Mouse (Mus musculus) right cerebral cortex, postnatal 25 days (tissue): ENCODE data around the gene Vmn1r202.
"Not testable (repeated sequence)": the region's sequence is repeated elsewhere in the genome, so short reads cannot be mapped to it uniquely, and the experiment has no call there.

Experiments used
- DNase-seq: peaks from one replicate; pipeline ENCODE4 v3.0.0; 2022

Gene Vmn1r202

GRCm38 (mm10) chr13:22505281-22505680 lies at the start of gene Vmn1r202:
Gene Vmn1r202 (minus strand): TSS chr13:22505381.
- no peak for DNase-seq

DNA sequence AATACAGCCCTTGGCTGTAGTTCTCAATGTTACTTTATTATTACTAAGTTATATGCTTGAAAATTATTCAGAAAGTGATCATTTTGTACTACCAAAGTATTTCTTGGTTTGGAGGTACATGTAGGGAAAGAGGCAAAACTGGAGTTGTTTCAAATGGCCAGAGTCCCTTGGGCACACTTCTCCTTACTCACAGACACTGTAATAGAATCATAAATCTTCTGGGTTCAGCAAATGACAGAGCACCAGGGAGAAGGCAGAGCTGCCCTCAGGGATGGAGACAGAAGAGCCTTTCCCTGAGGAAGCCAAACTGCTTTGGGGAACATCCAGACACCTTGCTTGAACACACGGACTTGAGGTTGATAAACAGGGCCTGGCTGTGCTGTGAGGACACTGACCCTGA lies 47.7 kb upstream of the Vmn1r202 start, which contains the start of gene Vmn1r204:
Gene Vmn1r204, plus strand, starts transcription at position 301 of the 400 bp plus-strand sequence.
- not testable (repeated sequence) for DNase-seq

GRCm38 (mm10) chr13:22517814-22518213 lies 12.6 kb upstream of the Vmn1r202 start, which contains the start of gene Vmn1r203:
Gene Vmn1r203 (plus strand): TSS chr13:22518114.
- no peak for DNase-seq

DNA sequence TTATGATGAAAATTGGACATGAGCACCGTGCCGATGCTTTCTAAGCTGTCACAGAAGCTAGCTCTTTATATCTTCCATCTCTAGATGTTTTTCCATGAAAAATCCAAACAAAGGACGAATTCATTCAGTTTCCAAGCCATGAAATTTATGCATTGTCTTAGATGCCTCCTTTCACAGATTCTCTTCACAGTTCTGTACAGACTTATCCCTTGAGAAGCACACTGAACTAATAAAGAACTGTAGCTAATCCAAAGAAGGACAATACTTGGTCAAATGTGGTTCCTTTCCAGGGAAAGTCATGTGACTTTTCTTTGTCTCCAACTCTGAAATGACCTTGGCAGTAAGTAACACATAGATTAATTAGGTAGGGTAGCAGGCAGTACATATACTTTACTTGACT lies 2.8 kb downstream of the Vmn1r202 start:
- no peak for DNase-seq

DNA sequence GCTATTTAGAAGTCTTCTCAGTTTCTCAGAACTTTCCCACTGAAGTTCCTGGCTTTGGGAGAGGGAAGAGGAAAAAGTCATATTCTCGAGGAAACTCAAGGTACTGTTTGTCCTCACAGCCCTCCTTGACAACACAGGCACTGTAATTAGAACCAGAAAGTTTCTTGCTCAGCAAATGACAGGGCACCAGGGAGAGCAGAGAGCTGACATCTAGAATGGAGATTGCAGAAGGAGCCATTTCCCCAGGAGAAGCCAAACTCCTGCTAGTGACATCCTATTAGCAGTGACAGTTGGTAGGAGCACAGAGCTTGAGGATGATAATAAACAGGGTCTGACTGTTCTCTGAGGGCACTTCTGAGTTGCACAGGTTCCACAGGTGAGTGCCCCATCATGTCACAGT lies 33.6 kb downstream of the Vmn1r202 start, which contains the start of gene Vmn1r201:
Gene Vmn1r201, plus strand, starts transcription at position 301 of the 400 bp plus-strand sequence.
- DNase-seq: no peak

DNA sequence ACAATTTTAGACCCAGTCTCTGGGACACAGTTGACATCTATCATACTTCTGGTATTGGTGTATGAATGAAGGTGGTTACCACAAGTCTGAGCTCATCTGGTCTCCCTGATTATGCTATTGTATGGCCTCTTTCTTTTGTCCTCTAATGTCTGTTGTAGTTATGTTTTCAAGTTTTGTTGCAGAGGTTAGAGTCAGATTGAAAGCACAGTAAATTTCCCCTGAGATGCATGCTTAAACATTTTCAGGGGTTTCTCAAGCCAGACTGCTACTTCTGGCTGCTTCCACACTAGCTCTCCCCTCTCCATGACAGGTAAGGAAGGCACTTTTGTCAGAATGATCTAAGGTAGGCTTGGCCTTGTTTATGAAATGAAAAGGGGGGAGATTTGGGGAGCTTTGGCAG lies 50.0 kb downstream of the Vmn1r202 start:
- DNase-seq: no peak
